Mouse (Mus musculus) urinary bladder, adult 2 months (tissue): ENCODE results near the gene Gm10518. TPM values are rescaled to one million over a fixed set of nuclear protein-coding genes. Genes with fewer than 3 reads are reported as not detected.
"Not testable (repeated sequence)": the region's sequence is repeated elsewhere in the genome, so short reads cannot be mapped to it uniquely, and the experiment has no call there.

ENCODE experiments used
- DNase-seq: peaks from one replicate; pipeline ENCODE4 v3.0.0; 2022; ENCODE audit warnings: low spot score
- polyA plus RNA-seq: library from polyadenylated mRNA; depleted of rRNA; stranded (reverse); fragments of >200 nt; gene quantifications from 2 replicates; pipeline ENCODE4 v1.2.3, GENCODE M21; 2012; rRNA removed

Gm10518 gene
- not detected in 2 replicates for polyA plus RNA-seq

GRCm38 (mm10) chr1:179802610-179803512, at the start of gene Gm10518:
Gm10518 (plus strand) TSS chr1:179803376.
- peak; percentile 67 for DNase-seq

GRCm38 (mm10) chr1:179756477-179756876, 46.7 kb upstream of the Gm10518 start:
- no peak for DNase-seq

GRCm38 (mm10) chr1:179760086-179760485, 43.1 kb upstream of the Gm10518 start:
- no peak for DNase-seq

GRCm38 (mm10) chr1:179760553-179760952, 42.6 kb upstream of the Gm10518 start:
- no peak for DNase-seq

- DNase-seq: no peak
These were observed 26.3 kb upstream of the Gm10518 start for GRCm38 (mm10) chr1:179776831-179777230.

- DNase-seq: no peak
These were observed 19.1 kb upstream of the Gm10518 start for GRCm38 (mm10) chr1:179784098-179784497.

- no peak for DNase-seq
These were observed 17.7 kb upstream of the Gm10518 start for GRCm38 (mm10) chr1:179785502-179785901.

- no peak for DNase-seq
These were observed 15.9 kb upstream of the Gm10518 start for GRCm38 (mm10) chr1:179787281-179787680.

- DNase-seq: no peak
These were observed 4.4 kb upstream of the Gm10518 start for GRCm38 (mm10) chr1:179798794-179799193.

GRCm38 (mm10) chr1:179803513-179804139, 450 bp downstream of the Gm10518 start, which contains the start of gene Ahctf1:
Ahctf1 (minus strand) TSS chr1:179803680.
- DNase-seq: peak; percentile 98

GRCm38 (mm10) chr1:179804140-179804881, 1.1 kb downstream of the Gm10518 start:
- no peak for DNase-seq

- no peak for DNase-seq
These were observed 2.6 kb downstream of the Gm10518 start for GRCm38 (mm10) chr1:179805751-179806150.

- DNase-seq: no peak
These were observed 4.3 kb downstream of the Gm10518 start for GRCm38 (mm10) chr1:179807468-179807867.

GRCm38 (mm10) chr1:179808300-179808699, 5.1 kb downstream of the Gm10518 start:
- no peak for DNase-seq

GRCm38 (mm10) chr1:179813385-179813784, 10.2 kb downstream of the Gm10518 start:
- no peak for DNase-seq

GRCm38 (mm10) chr1:179814616-179815015, 11.4 kb downstream of the Gm10518 start:
- no peak for DNase-seq

GRCm38 (mm10) chr1:179818490-179819278, 15.5 kb downstream of the Gm10518 start:
- DNase-seq: not testable (repeated sequence)

GRCm38 (mm10) chr1:179824549-179824948, 21.4 kb downstream of the Gm10518 start:
- no peak for DNase-seq

GRCm38 (mm10) chr1:179828051-179828450, 24.9 kb downstream of the Gm10518 start:
- no peak for DNase-seq

- DNase-seq: no peak
These were observed 25.7 kb downstream of the Gm10518 start for GRCm38 (mm10) chr1:179828900-179829299.

- DNase-seq: no peak
These were observed 29.6 kb downstream of the Gm10518 start for GRCm38 (mm10) chr1:179832710-179833240.
